ENCODE assay signal across 8 mouse cellular contexts in the genomic region with DNA sequence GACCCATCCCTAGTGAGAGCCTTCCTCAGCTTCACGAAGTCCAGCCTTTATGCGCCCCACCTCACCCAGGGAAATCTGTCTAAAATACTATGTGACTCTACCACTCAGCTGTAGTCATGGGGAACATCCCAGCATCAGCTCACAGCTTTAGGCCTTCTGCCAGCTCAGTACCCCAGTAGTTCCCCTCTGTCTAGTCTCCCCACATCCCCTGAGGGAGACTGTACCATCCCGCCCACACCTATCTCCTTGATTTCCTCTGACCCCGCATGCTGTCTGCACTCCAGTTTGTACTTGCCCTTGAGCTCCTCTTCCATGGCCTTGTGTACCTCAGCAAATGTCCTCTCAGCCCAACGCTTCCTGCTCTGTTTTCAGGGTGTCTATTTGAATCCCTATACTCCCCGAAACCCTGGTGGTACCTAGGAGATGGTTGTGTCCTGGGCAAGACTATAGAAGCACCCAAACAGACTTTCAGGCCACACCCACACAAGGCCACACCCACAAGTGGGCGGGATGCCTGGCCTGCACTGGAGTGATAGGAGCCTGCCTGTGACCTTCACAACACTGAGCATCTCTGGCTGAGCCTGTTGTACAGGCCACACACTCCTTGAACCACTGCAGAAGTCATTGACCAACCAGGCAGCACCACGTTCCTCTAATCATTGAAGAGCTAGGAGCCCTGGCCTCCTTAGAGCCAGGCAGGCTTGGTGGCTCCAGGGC. TPM values are rescaled to one million over a fixed set of nuclear protein-coding genes. Genes with fewer than 3 reads are reported as not detected.
DNase-seq lines count a peak whose midpoint lies in the region; ATAC-seq lines count a peak whose summit lies in the region.

No protein-coding gene starts in this region.

- no peaks in the 10 kb centered on the region for H3K9me3 ChIP-seq in hindbrain, embryonic 13.5 days
- H3K9me3 ChIP-seq in hindbrain, embryonic 10.5 days: no peaks in the 10 kb centered on the region

- no peaks in the 10 kb centered on the region for H3K4me1 ChIP-seq in hindbrain, embryonic 13.5 days (replicated peaks)
- H3K4me1 ChIP-seq in hindbrain, embryonic 10.5 days (replicated peaks): peaks cover 12% of the 10 kb centered on the region; the same call in 1 of the 2 replicates

- H3K9ac ChIP-seq in hindbrain, embryonic 13.5 days: no peak overlapping the region

- peaks cover 63% of the 10 kb centered on the region for H3K36me3 ChIP-seq in hindbrain, embryonic 13.5 days
- H3K36me3 ChIP-seq in hindbrain, embryonic 10.5 days: peaks cover 63% of the 10 kb centered on the region

- no peak overlapping the region for H3K27ac ChIP-seq in hindbrain, embryonic 13.5 days
- H3K27ac ChIP-seq in hindbrain, embryonic 10.5 days: no peak overlapping the region

- no peak for DNase-seq in hindbrain, embryonic 10.5 days (ENCODE audit: low spot score)
- DNase-seq in MEL-GATA-1-ER (ENCODE audit: extremely low read depth, low read depth): peak; percentile 92
- DNase-seq in urinary bladder, postnatal 14 days (ENCODE audit: low spot score): no peak
- no peak for DNase-seq in right cerebral cortex, postnatal 14 days
- no peak for DNase-seq in left cerebral cortex, adult 9 months (ENCODE audit: low spot score in 2 of 2)

- ATAC-seq in hindbrain, embryonic 13.5 days (ENCODE audit: low FRiP score): peak; percentile 24; the same call in 1 of the 2 replicates
- ATAC-seq in erythroblast, adult 5-6 weeks (replicated peaks; ENCODE audit: low FRiP score, poor library complexity, severe bottlenecking): peak; percentile 90
- ATAC-seq in megakaryocyte, adult 5-6 weeks (ENCODE audit: poor library complexity, severe bottlenecking): peak; percentile 52

- no peaks in the 10 kb centered on the region for H3K27me3 ChIP-seq in hindbrain, embryonic 13.5 days
- no peaks in the 10 kb centered on the region for H3K27me3 ChIP-seq in hindbrain, embryonic 10.5 days (ENCODE audit: insufficient read depth, poor library complexity, severe bottlenecking)

- H3K4me2 ChIP-seq in hindbrain, embryonic 13.5 days: no peak overlapping the region

- 69% methylated on average over 8 of the region's 8 CpGs for WGBS in hindbrain, embryonic 13.5 days
- 64% methylated on average over 8 of the region's 8 CpGs for WGBS in hindbrain, embryonic 10.5 days

- H3K4me3 ChIP-seq in hindbrain, embryonic 13.5 days: no peak overlapping the region
- no peak overlapping the region for H3K4me3 ChIP-seq in hindbrain, embryonic 10.5 days

RNA-seq across cellular contexts. Expression of a gene that starts 26.4 kb away (rescaled TPM):
- polyA plus RNA-seq in hindbrain, embryonic 13.5 days (2015; fragmentation: Nextera tagmentation; extraction: Ambion mirVana): 61.3 and 62.7 TPM in 2 replicates
- 53.1 and 65.7 TPM in 2 replicates for polyA plus RNA-seq in hindbrain, embryonic 10.5 days (2016; fragmentation: Nextera tagmentation; extraction: Ambion mirVana)
- total RNA-seq in erythroblast, adult 5-6 weeks (2015; ENCODE audit: low replicate concordance): not detected in 2 replicates
- total RNA-seq in erythroblast, adult 5-6 weeks (2017; ENCODE audit: low replicate concordance): 1.3 TPM in 1 of 2 replicates, not detected in the other
- total RNA-seq in megakaryocyte, adult 5-6 weeks (2015): 0.16 and 0.27 TPM in 2 replicates
- total RNA-seq in megakaryocyte, adult 5-6 weeks (2017): not detected in 2 replicates

RNA-seq across cellular contexts. Expression of a gene that starts 30.4 kb away (rescaled TPM):
- 0.67 and 1.4 TPM in 2 replicates for polyA plus RNA-seq in hindbrain, embryonic 13.5 days (2015; fragmentation: Nextera tagmentation; extraction: Ambion mirVana)
- 0.84 TPM in 1 of 2 replicates, not detected in the other for polyA plus RNA-seq in hindbrain, embryonic 10.5 days (2016; fragmentation: Nextera tagmentation; extraction: Ambion mirVana)
- not detected in 2 replicates for total RNA-seq in erythroblast, adult 5-6 weeks (2015; ENCODE audit: low replicate concordance)
- total RNA-seq in erythroblast, adult 5-6 weeks (2017; ENCODE audit: low replicate concordance): not detected in 2 replicates
- not detected in 2 replicates for total RNA-seq in megakaryocyte, adult 5-6 weeks (2015)
- total RNA-seq in megakaryocyte, adult 5-6 weeks (2017): not detected in 2 replicates

RNA-seq across cellular contexts. Expression of a gene that starts 55.8 kb away (rescaled TPM):
- 146 and 148 TPM in 2 replicates for polyA plus RNA-seq in hindbrain, embryonic 13.5 days (2015; fragmentation: Nextera tagmentation; extraction: Ambion mirVana)
- polyA plus RNA-seq in hindbrain, embryonic 10.5 days (2016; fragmentation: Nextera tagmentation; extraction: Ambion mirVana): 12.3 and 33.1 TPM in 2 replicates
- total RNA-seq in erythroblast, adult 5-6 weeks (2015; ENCODE audit: low replicate concordance): 2.1 TPM in 1 of 2 replicates, not detected in the other
- total RNA-seq in erythroblast, adult 5-6 weeks (2017; ENCODE audit: low replicate concordance): not detected in 2 replicates
- not detected in 2 replicates for total RNA-seq in megakaryocyte, adult 5-6 weeks (2015)
- 0.28 and 0.33 TPM in 2 replicates for total RNA-seq in megakaryocyte, adult 5-6 weeks (2017)

RNA-seq across cellular contexts. Expression of a gene that starts 55.9 kb away (rescaled TPM):
- polyA plus RNA-seq in hindbrain, embryonic 13.5 days (2015; fragmentation: Nextera tagmentation; extraction: Ambion mirVana): 0.71 and 0.73 TPM in 2 replicates
- not detected in 2 replicates for polyA plus RNA-seq in hindbrain, embryonic 10.5 days (2016; fragmentation: Nextera tagmentation; extraction: Ambion mirVana)
- not detected in 2 replicates for total RNA-seq in erythroblast, adult 5-6 weeks (2015; ENCODE audit: low replicate concordance)
- not detected in 2 replicates for total RNA-seq in erythroblast, adult 5-6 weeks (2017; ENCODE audit: low replicate concordance)
- not detected in 2 replicates for total RNA-seq in megakaryocyte, adult 5-6 weeks (2015)
- not detected in 2 replicates for total RNA-seq in megakaryocyte, adult 5-6 weeks (2017)

Comparison
In these comparisons a context has a peak if more than half of its experiments do, and no peak if none do; other contexts are left out.
1. ATAC-seq: peak in every context shown above with its lines; median percentile 90 in erythroblast, adult 5-6 weeks; 52 in megakaryocyte, adult 5-6 weeks; 24 in hindbrain, embryonic 13.5 days.